Mouse (Mus musculus) R1 (cell line): ENCODE measurements around the gene Rad51c.
"Not testable (repeated sequence)": the region's sequence is repeated elsewhere in the genome, so short reads cannot be mapped to it uniquely, and the experiment has no call there.

Experiments
- DNase-seq: peaks from one replicate; pipeline ENCODE4 v3.0.0-alpha.2; 2018; ENCODE audit warnings: low read depth, low spot score

The Rad51c gene

GRCm38 (mm10) chr11:87404876-87405275 lies at the start of gene Rad51c, which contains the start of gene Tex14:
Gene Rad51c, minus strand, starts transcription at chr11:87404954.
Gene Tex14, plus strand, starts transcription at chr11:87405065.
- no peak for DNase-seq

GRCm38 (mm10) chr11:87454035-87454690 lies 49.4 kb upstream of the Rad51c start:
- no peak for DNase-seq

DNA sequence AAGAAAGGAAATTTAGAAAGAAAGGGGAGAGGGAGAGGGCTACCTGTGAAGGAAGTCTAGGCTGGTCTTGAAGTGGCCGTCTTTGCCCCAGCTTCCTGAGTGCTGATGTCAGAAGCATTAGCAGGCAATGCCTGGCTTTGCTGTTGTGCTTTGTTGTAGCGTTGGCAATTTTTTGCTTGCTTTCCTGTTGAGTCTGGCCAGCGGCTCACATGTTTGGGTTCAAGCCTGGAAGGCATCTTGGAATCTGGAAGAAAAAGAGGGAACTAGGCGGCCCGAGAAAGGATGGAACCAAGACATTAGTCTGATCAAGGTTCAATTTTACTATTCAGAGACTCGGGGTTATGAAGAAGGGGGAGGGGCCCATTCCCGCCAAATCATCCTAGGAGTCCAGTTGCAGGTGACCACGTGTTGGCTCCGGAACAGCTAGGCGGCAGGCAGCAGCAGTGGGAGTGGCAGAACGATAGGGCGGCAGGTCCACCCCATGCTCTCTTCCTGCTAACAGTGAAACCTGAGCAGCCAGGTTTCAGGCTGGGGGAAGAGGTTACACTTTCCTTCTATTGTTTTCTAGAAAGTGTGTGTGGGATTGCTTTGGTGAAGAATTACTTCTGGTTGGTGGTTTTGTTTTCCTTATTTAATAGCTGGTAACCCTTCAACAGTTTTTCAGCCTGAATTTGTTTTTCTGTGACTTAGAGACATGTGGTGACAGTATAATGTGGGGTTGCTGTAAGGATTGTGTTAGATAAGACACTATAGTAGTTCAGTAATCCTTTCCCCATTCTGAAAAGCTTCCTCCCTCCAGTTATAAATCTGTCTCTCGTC lies 48.7 kb upstream of the Rad51c start:
- DNase-seq, result peak; percentile 56

- not testable (repeated sequence) for DNase-seq
These were observed 48.0 kb upstream of the Rad51c start for GRCm38 (mm10) chr11:87452779-87453178.

DNA sequence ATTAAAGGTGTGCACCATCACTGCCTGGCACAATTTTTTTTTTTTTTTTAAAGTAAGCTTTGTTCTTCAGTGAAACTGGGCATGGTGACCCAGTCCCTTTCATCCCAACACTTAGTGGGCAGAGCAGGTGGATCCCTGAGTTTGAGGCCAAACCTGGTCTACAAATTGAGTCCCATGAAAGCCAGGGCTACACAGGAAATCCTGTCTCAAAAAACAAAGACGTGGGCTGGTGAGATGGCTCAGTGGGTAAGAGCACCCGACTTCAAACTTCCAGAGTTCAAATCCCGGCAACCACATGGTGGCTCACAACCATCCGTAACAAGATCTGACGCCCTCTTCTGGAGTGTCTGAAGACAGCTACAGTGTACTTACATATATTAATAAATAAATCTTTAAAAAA lies 45.1 kb upstream of the Rad51c start:
- DNase-seq, result not testable (repeated sequence)

DNA sequence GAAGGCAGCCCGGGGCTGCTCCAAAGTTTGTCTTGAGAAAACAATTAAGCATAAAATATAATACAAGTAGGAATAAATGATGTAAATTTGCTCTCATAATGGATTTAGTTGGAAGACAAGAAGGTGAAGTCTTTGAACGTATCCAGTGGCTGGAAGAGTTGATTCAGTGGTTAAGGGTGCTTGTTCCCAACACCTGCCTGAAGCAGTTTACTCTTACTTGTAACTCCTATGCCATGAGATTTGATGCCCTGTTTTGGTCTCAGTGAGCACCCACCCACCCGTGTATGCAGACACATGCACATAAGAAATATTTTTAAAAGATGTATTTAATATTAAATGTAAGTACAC lies 44.4 kb upstream of the Rad51c start:
- no peak for DNase-seq

DNA sequence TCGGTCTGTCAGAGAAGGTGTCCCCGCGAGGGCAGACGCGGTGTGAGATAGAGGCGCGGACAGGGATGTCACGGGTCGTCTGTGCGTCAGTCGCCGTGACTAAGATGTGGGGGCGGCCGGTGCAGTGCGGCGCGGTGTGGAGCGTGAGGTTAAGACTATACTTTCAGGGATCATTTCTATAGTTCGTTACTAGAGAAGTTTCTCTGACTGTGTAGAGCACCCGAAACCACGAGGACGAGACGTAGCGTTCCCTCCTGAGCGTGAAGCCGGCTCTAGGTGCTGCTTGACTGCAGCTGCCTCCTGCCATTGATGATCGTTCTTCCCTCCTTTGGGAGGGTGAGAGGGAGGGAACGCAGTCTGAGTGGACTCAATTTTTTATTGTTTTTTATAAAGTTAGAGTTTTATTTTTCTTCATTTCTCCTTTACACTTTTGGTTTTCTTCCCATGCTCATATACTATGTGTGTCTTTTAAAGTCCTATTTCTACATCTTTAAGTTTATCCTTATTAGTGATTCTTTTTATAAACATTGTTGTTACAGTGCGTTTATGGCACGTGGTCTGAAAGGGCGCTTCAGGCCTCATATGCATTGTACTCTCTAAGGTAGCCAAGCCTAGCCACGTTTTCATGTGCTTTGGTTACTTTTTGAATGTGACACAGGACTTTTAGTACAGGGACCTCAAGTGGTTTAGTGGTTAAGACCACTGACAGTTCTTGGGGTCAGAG lies 43.9 kb upstream of the Rad51c start:
- peak; percentile 93 for DNase-seq

- DNase-seq, result peak; percentile 74
These were observed 43.3 kb upstream of the Rad51c start for GRCm38 (mm10) chr11:87448081-87448475.

DNA sequence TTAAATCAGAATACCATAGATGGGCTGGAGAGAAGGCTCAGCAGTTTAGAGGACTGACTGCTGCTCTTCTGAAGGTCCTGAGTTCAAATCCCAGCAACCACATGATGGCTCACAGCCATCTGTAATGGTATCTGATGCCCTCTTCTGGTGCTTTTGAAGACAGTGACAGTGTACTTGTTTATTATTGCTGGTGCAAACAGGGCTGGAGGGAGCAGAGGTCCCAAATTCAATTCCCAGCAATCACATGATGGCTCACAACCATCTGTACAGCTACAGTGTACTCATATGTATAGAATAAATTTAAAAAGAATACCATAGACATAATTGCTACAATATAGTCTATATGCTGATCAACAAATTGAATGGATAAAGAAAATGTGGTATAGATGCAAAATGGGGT lies 42.7 kb upstream of the Rad51c start:
- DNase-seq, result no peak

DNA sequence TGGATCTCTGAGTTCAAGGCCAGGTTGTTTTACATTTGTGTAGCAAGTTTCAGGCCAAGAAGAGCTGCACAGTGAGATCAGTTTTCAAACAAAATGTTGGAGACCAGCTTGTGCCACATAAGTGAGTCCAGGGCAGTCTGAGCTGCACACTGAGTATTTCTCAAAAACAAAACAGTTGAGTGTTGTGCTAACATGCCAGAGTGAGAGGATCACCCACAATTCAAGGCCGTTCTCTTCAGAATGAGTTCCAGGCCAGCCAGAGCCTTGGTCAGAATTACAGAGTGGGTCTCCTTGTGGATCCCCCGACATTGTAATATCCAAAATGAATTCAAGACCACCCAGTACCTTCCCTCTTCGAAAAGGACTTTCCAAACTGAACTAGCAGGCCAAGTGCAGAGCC lies 41.4 kb upstream of the Rad51c start:
- DNase-seq, result no peak

GRCm38 (mm10) chr11:87445593-87445992 lies 40.8 kb upstream of the Rad51c start:
- DNase-seq, result not testable (repeated sequence)

DNA sequence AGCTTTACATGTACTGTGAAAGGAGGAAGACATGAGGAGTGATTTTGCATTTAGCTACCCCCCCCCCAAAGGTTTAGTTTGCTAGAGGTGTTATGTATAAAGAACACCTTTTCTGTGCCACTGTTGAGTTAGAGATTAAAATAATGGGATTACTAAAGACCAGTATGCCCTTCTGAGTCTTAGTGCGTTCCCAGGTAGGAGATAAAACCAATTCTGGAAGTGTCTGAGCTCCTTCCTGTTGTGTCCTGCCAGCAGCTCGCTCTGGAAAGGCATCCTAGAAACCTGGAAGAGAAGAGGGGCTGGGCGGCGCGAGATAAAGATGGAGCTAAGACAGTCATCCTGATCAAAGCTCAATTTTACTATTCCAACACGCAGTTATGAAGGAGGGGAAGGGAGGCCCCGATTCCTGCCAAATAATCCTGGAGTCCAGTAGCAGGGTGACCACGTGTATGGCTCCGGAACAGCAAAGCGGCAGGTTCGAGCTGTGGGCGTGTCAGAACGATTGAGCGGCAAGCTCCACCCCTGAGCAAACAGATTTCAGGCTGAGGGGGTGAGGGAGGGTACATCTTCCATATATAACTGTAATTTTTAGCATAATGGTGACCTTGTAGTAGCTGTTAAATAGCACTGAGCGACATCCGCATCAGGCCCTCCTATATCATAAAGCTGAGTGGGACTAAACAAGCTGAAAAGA lies 40.1 kb upstream of the Rad51c start:
- DNase-seq, result peak; percentile 72

GRCm38 (mm10) chr11:87444056-87444455 lies 39.3 kb upstream of the Rad51c start:
- not testable (repeated sequence) for DNase-seq

- DNase-seq, result peak; percentile 95
These were observed 38.7 kb upstream of the Rad51c start for GRCm38 (mm10) chr11:87443373-87443883.

DNA sequence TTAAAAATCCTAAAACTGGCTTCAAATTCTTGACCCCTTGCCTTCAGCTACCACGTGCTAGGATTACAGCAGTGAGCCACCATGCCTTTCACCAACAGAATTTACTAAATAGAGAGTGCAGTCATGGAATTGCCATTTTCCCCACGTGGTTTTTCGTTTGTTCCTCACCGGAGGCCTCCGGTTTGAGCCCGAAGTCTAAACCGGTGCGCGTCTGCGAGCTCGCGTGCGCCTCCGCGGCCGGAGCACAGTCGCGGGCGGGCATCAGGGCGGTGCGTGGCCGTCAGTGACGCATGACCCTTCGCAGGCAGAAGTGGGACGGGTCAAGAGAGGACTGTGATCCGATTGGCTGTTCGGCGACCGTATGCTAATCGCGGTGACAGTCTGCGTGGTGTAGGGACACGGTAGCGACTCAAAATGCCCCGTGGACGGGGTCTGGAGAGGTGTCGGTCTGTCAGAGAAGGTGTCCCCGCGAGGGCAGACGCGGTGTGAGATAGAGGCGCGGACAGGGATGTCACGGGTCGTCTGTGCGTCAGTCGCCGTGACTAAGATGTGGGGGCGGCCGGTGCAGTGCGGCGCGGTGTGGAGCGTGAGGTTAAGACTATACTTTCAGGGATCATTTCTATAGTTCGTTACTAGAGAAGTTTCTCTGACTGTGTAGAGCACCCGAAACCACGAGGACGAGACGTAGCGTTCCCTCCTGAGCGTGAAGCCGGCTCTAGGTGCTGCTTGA lies 38.1 kb upstream of the Rad51c start:
- DNase-seq, result peak; percentile 73

DNA sequence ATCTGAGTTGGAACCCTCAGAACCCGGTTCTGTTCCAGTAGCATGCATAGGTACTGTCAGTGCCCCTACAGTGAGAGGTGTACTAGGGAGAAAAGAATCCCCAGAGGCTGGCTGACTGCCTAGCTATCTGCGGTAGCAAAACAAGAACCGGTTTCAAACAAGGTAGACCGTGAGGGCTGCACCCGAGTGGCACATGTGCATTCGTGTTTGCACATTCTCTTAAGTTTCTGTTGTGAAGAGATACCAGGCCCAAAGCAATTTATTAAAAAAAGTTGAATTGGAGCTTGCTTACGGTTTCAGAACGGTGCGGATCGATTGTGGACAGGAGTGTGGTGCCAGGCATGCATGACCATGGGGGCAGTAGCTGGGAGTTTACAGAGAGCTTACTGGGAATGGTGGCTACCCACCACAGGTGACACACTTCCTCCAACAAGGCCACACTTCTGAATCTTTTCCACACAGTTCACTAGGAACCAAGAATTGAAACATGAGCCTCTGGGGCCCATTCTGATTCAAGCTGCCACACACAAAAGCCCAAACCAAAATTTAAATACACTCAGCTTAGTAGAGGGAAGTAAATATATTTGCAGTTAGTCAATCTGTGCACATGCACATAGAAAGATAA lies 35.2 kb upstream of the Rad51c start:
- DNase-seq, result no peak

DNA sequence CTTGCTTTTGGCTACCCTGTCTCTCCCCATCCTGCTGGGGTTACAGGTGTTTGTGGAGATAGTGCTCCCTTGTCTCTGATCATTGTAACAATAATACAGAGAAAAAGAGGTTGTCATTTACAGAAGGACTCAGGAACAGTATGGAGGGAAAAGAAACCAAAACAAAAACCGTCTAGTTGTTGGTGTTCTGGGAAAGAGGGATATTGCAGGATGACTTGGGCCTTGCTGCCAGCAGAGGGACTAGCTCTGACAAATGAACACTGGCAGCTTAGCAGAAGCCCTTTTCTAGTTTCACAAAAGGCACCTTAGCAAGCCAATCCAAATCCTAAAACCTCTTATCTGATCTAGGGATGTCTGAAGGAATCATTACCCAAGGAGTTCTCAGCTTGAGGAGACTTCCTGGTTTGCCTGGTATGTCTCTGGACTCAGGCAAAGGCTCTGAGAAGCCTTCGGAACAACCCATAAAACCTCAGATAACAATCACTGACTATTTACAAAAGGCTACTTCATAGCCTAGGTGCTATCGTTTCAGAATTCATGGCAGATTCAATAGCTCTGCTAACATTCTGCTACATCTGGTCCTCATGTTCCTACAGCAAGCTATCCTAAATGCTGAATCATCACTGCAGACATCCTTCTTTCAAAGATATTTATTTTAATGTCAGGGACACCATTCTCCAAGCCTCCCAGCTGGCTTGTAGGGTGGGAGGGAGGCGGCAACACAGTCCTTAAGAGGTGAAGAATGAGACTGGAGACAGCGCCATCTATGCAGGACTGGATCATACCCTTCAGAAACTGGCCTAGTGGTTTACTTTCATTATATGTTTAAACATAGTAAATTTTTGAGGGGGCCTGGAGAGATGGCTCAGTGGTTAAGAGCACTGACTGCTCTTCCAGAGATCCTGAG lies 31.8 kb upstream of the Rad51c start:
- DNase-seq, result no peak

DNA sequence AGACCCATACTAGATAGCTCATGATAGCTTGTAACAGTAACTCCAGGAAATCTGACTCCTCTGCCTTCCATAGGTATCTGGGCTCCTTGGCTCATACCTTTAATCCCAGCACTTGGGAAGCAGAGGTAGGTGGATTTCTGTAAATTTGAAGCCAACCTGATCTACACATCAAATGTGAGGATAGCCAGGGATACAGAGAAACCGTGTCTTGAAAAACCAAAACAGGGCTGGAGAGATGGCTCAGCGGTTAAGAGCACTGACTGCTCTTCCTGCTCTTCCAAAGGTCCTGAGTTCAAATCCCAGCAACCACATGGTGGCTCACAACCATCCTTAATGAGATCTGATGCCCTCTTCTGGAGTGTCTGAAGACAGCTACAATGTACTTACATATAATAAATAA lies 30.4 kb upstream of the Rad51c start:
- not testable (repeated sequence) for DNase-seq

- no peak for DNase-seq
These were observed 28.3 kb upstream of the Rad51c start for GRCm38 (mm10) chr11:87432933-87433669.
